Mouse (Mus musculus): Measurements from ENCODE around the gene Nhs.

DNA sequence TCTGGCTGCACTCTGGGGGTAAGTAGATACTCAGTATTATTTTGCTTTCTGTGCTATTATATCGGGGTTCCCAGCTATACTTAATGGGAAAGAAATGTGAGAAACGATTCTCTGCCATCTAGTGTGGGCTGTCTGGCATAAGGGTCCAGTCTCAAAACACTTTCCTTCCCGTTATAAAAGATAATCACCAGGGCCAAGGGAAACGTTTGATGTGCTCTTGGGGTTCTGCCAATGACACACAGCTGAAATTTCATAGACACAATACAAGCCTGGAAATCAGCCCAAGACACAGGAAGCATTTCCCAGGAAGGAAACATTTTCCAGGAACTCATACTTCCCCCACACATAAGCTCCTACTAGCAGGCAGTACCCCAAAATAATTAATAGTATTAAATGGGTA is 61.2 kb downstream of the Nhs start:
- no peak for TF ChIP-seq CTCF (IDR thresholded peaks at IDR 0.05; ENCODE audit: low read depth, low read length)
- TF ChIP-seq POLR2A (IDR thresholded peaks at IDR 0.05; ENCODE audit: extremely low read depth, insufficient read depth, low read length), result no peak
